Mouse (Mus musculus): ENCODE measurements around the gene Cdc42. TPM values are rescaled to one million over a fixed set of nuclear protein-coding genes. Genes with fewer than 3 reads are reported as not detected.

The Cdc42 gene
- polyA plus RNA-seq, 1 experiment from 2014 or later, result 721 TPM

GRCm38 (mm10) chr4:137305831-137306576, 51.5 kb downstream of the Cdc42 start:
- H3K9me3 ChIP-seq, result no peaks in the 10 kb centered on the region
- H3K9ac ChIP-seq, result no peak overlapping the region
- H3K4me2 ChIP-seq, result no peak overlapping the region
- no peak for ATAC-seq (ENCODE audit: insufficient number of reproducible peaks, low FRiP score, low TSS enrichment, low read depth)
- H3K27ac ChIP-seq, result peak overlapping the region; percentile 33
- H3K4me1 ChIP-seq, result peaks cover 53% of the 10 kb centered on the region
- no peaks in the 10 kb centered on the region for H3K27me3 ChIP-seq
- H3K36me3 ChIP-seq, result peaks cover 5% of the 10 kb centered on the region; the same call in 1 of the 2 replicates
- H3K4me3 ChIP-seq, result no peak overlapping the region
- 35% methylated on average over 13 of the region's 13 CpGs for WGBS

GRCm38 (mm10) chr4:137305066-137305465, 52.5 kb downstream of the Cdc42 start:
- Histone ChIP-seq H3K4me1 (peaks cover 51% of the 10 kb centered on the region), H3K27me3 (no peaks in the 10 kb centered on the region), H3K4me3 (no peak overlapping the region), H3K9me3 (no peaks in the 10 kb centered on the region), H3K9ac (no peak overlapping the region), H3K36me3 (0 out of 2 replicates have a peak, but pooled peaks cover 2% of the 10 kb centered on the region), H3K4me2 (no peak overlapping the region), H3K27ac (no peak overlapping the region)
- ATAC-seq (ENCODE audit: insufficient number of reproducible peaks, low FRiP score, low TSS enrichment, low read depth), result no peak
- WGBS, result 87% methylated on average over 7 of the region's 7 CpGs

DNA sequence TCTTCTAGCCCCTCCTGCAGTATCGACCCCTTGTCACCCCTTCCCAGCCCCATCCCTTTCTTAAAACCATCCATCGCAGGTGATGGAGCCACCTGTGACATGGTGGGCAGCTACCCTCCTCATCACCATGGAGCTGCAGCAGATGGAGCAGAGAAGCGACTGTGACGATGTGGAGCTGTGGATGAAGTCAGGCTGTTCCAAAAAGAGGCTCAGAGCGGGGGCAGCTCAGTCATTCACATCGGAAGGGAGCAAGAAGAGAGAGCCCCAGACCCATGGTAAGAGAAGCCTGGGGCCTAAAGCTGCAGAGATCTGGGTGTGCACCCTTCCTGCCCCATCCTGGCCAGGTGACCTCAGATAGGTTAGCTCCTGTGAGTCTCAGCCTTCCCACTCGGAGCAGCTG, 53.4 kb downstream of the Cdc42 start:
- ATAC-seq (ENCODE audit: insufficient number of reproducible peaks, low FRiP score, low TSS enrichment, low read depth), result no peak
- Histone ChIP-seq H3K4me2 (no peak overlapping the region), H3K36me3 (no peaks in the 10 kb centered on the region), H3K9ac (no peak overlapping the region), H3K4me3 (no peak overlapping the region), H3K27me3 (no peaks in the 10 kb centered on the region), H3K4me1 (peaks cover 51% of the 10 kb centered on the region), H3K9me3 (no peaks in the 10 kb centered on the region), H3K27ac (no peak overlapping the region)
- 86% methylated on average over 7 of the region's 7 CpGs for whole genome bisulfite sequencing

GRCm38 (mm10) chr4:137301635-137302034, 55.9 kb downstream of the Cdc42 start:
- ATAC-seq (ENCODE audit: insufficient number of reproducible peaks, low FRiP score, low TSS enrichment, low read depth), result peak; percentile 59; the same call in 1 of the 2 replicates
- Histone ChIP-seq H3K36me3 (peaks cover 6% of the 10 kb centered on the region; the same call in 1 of the 2 replicates), H3K4me2 (no peak overlapping the region), H3K27ac (peak overlapping the region; percentile 27; the same call in 1 of the 2 replicates), H3K4me3 (no peak overlapping the region), H3K9ac (no peak overlapping the region), H3K4me1 (peaks cover 33% of the 10 kb centered on the region), H3K9me3 (no peaks in the 10 kb centered on the region), H3K27me3 (no peaks in the 10 kb centered on the region)
- WGBS, result 56% methylated on average over 16 of the region's 16 CpGs

- Histone ChIP-seq H3K4me1 (peaks cover 22% of the 10 kb centered on the region), H3K36me3 (peaks cover 14% of the 10 kb centered on the region; the same call in 1 of the 2 replicates), H3K4me3 (no peak overlapping the region), H3K27ac (no peak overlapping the region), H3K27me3 (no peaks in the 10 kb centered on the region), H3K9ac (no peak overlapping the region), H3K9me3 (no peaks in the 10 kb centered on the region), H3K4me2 (no peak overlapping the region)
- ATAC-seq (ENCODE audit: insufficient number of reproducible peaks, low FRiP score, low TSS enrichment, low read depth), result no peak
- WGBS, result 93% methylated on average over 13 of the region's 13 CpGs
Measured at GRCm38 (mm10) chr4:137300227-137300626, 57.3 kb downstream of the Cdc42 start.

DNA sequence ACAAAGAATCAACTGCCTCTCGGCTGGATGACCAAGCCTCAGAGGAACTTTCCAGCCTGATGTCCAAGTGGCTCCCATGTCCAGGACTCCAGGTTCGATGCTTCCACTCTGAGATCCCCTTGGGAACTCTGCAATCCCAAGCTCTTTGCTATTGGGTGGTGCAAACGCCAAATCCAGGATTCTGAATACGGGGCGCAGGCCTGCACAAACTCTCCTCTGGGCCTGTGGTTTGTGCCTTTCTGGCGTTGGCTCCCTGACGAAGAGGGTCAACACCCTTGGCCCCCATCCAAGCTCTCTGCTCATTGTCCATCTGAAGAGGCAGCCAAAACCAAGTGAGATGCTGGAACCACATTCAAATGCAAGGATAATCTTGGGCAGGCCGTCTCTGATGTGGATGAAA, 59.1 kb downstream of the Cdc42 start:
- Histone ChIP-seq H3K27me3 (no peaks in the 10 kb centered on the region), H3K4me1 (peaks cover 29% of the 10 kb centered on the region), H3K27ac (no peak overlapping the region), H3K36me3 (peaks cover 14% of the 10 kb centered on the region; the same call in 1 of the 2 replicates), H3K4me3 (no peak overlapping the region), H3K9ac (no peak overlapping the region), H3K4me2 (no peak overlapping the region), H3K9me3 (no peaks in the 10 kb centered on the region)
- no peak for ATAC-seq (ENCODE audit: insufficient number of reproducible peaks, low FRiP score, low TSS enrichment, low read depth)
- WGBS, result 84% methylated on average over 8 of the region's 8 CpGs

GRCm38 (mm10) chr4:137297611-137298010, 59.9 kb downstream of the Cdc42 start:
- peaks cover 14% of the 10 kb centered on the region; the same call in 1 of the 2 replicates for H3K36me3 ChIP-seq
- no peak overlapping the region for H3K4me3 ChIP-seq
- ATAC-seq (ENCODE audit: insufficient number of reproducible peaks, low FRiP score, low TSS enrichment, low read depth), result no peak
- H3K9ac ChIP-seq, result no peak overlapping the region
- no peaks in the 10 kb centered on the region for H3K27me3 ChIP-seq
- no peaks in the 10 kb centered on the region for H3K9me3 ChIP-seq
- no peak overlapping the region for H3K27ac ChIP-seq
- no peak overlapping the region for H3K4me2 ChIP-seq
- 86% methylated on average over 4 of the region's 4 CpGs for WGBS
- H3K4me1 ChIP-seq, result peaks cover 27% of the 10 kb centered on the region

- H3K9me3 ChIP-seq, result no peaks in the 10 kb centered on the region
- H3K4me1 ChIP-seq, result peaks cover 11% of the 10 kb centered on the region; the same call in 1 of the 2 replicates
- no peaks in the 10 kb centered on the region for H3K27me3 ChIP-seq
- 74% methylated on average over 8 of the region's 8 CpGs for WGBS
- no peak for ATAC-seq (ENCODE audit: insufficient number of reproducible peaks, low FRiP score, low TSS enrichment, low read depth)
- no peak overlapping the region for H3K9ac ChIP-seq
- H3K27ac ChIP-seq, result no peak overlapping the region
- no peak overlapping the region for H3K4me2 ChIP-seq
- no peak overlapping the region for H3K4me3 ChIP-seq
- H3K36me3 ChIP-seq, result peaks cover 14% of the 10 kb centered on the region; the same call in 1 of the 2 replicates
Measured at GRCm38 (mm10) chr4:137294951-137295350, 62.6 kb downstream of the Cdc42 start.

- Histone ChIP-seq H3K4me1 (peaks cover 11% of the 10 kb centered on the region; the same call in 1 of the 2 replicates), H3K9me3 (no peaks in the 10 kb centered on the region), H3K27me3 (no peaks in the 10 kb centered on the region), H3K27ac (no peak overlapping the region), H3K4me3 (no peak overlapping the region), H3K36me3 (peaks cover 18% of the 10 kb centered on the region; the same call in 1 of the 2 replicates), H3K4me2 (no peak overlapping the region), H3K9ac (no peak overlapping the region)
- WGBS, result 80% methylated on average over 5 of the region's 5 CpGs
- no peak for ATAC-seq (ENCODE audit: insufficient number of reproducible peaks, low FRiP score, low TSS enrichment, low read depth)
Measured at GRCm38 (mm10) chr4:137294474-137294873, 63.0 kb downstream of the Cdc42 start.

- H3K4me2 ChIP-seq, result no peak overlapping the region
- H3K9me3 ChIP-seq, result no peaks in the 10 kb centered on the region
- WGBS, result 74% methylated on average over 7 of the region's 7 CpGs
- peak overlapping the region; percentile 23; the same call in 1 of the 2 replicates for H3K27ac ChIP-seq
- H3K36me3 ChIP-seq, result peaks cover 18% of the 10 kb centered on the region; the same call in 1 of the 2 replicates
- no peak overlapping the region for H3K9ac ChIP-seq
- H3K27me3 ChIP-seq, result no peaks in the 10 kb centered on the region
- H3K4me3 ChIP-seq, result no peak overlapping the region
- peaks cover 11% of the 10 kb centered on the region; the same call in 1 of the 2 replicates for H3K4me1 ChIP-seq
- ATAC-seq (ENCODE audit: insufficient number of reproducible peaks, low FRiP score, low TSS enrichment, low read depth), result no peak
Measured at GRCm38 (mm10) chr4:137294032-137294431, 63.5 kb downstream of the Cdc42 start.

- 82% methylated on average over 7 of the region's 7 CpGs for WGBS
Measured at GRCm38 (mm10) chr4:137292625-137293024, 64.9 kb downstream of the Cdc42 start.

DNA sequence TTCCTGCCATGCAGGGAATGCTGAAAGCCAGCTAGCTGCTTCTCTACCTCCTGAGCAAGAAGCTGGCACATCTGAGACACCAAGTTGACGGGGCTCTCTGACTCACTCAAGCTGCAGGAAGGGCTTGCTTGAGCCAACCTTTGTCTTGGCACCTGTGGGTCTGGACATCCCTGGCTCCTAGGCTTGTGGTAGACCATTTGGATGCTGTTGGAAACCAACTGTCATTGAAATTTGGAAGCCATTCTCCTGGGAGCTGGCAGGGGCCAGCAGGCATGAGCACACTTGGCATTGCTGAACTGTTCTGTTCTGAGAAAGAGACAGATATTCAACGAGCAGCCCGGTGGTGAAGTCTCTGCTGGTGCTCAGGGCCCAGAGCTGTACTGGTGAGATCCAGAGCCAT, 67.3 kb downstream of the Cdc42 start:
- H3K27me3 ChIP-seq, result no peaks in the 10 kb centered on the region
- H3K4me2 ChIP-seq, result no peak overlapping the region
- no peak overlapping the region for H3K27ac ChIP-seq
- H3K4me1 ChIP-seq, result peaks cover 29% of the 10 kb centered on the region
- H3K9ac ChIP-seq, result no peak overlapping the region
- H3K4me3 ChIP-seq, result no peak overlapping the region
- WGBS, result 78% methylated on average over 3 of the region's 3 CpGs
- 0 out of 2 replicates have a peak, but pooled peaks cover 4% of the 10 kb centered on the region for H3K36me3 ChIP-seq
- ATAC-seq (ENCODE audit: insufficient number of reproducible peaks, low FRiP score, low TSS enrichment, low read depth), result no peak
- no peaks in the 10 kb centered on the region for H3K9me3 ChIP-seq

More at GRCm38 (mm10) chr4:137292625-137293024, 64.9 kb downstream of the Cdc42 start:
- no peaks in the 10 kb centered on the region for H3K27me3 ChIP-seq
- H3K4me3 ChIP-seq, result no peak overlapping the region
- peaks cover 12% of the 10 kb centered on the region; the same call in 1 of the 2 replicates for H3K36me3 ChIP-seq
- H3K9me3 ChIP-seq, result no peaks in the 10 kb centered on the region
- H3K4me2 ChIP-seq, result no peak overlapping the region
- no peak overlapping the region for H3K27ac ChIP-seq
- ATAC-seq (ENCODE audit: insufficient number of reproducible peaks, low FRiP score, low TSS enrichment, low read depth), result no peak
- no peak overlapping the region for H3K9ac ChIP-seq
- H3K4me1 ChIP-seq, result peaks cover 11% of the 10 kb centered on the region
